Mouse (Mus musculus): ENCODE results near the gene Ubac2. TPM values are rescaled to one million over a fixed set of nuclear protein-coding genes. Genes with fewer than 3 reads are reported as not detected.
A peak's percentile ranks its signal among the peaks of the same experiment; 100 is the strongest.

Ubac2 gene
- total and polyA plus RNA-seq, 2 experiments from 2014 or later, result 39.4 to 66.8 TPM

GRCm38 (mm10) chr14:121986028-121986427 lies 107.6 kb downstream of the Ubac2 start:
- H3K4me1 ChIP-seq (ENCODE audit: control insufficient read depth, insufficient read depth), result 0 out of 2 replicates have a peak, but pooled peaks cover 8% of the 10 kb centered on the region
- H3K9ac ChIP-seq (replicated peaks; ENCODE audit: low read depth, low read length), result no peak overlapping the region
- H3K27ac ChIP-seq (ENCODE audit: low read depth), result no peak overlapping the region; the same call in 1 of the 2 replicates
- H3K4me2 ChIP-seq (ENCODE audit: low read depth, low read length), result no peak overlapping the region
- ATAC-seq (ENCODE audit: insufficient read depth, low read depth) (peak; percentile 24; the same call in 1 of the 2 replicates), DNase-seq (ENCODE audit: low spot score) (no peak)
- no peak for TF ChIP-seq CTCF (IDR thresholded peaks at IDR 0.05; ENCODE audit: low read depth)
- peak; percentile 61; the same call in 1 of the 2 replicates for TF ChIP-seq EP300 (IDR thresholded peaks at IDR 0.05; ENCODE audit: low read depth)
- WGBS, result 71% methylated on average over 6 of the region's 6 CpGs
- H3K9me3 ChIP-seq (replicated peaks; ENCODE audit: control insufficient read depth, low read length), result no peaks in the 10 kb centered on the region
- no peak overlapping the region for H3K4me3 ChIP-seq (ENCODE audit: low read depth, low read length)
- no peaks in the 10 kb centered on the region for H3K27me3 ChIP-seq (ENCODE audit: control insufficient read depth, insufficient read depth, low read length)
- 0 out of 2 replicates have a peak, but pooled peaks cover 3% of the 10 kb centered on the region for H3K36me3 ChIP-seq (replicated peaks; ENCODE audit: control insufficient read depth, insufficient read depth, low read length)

- WGBS, result 73% methylated on average over 1 of the region's 1 CpGs
- Histone ChIP-seq H3K36me3 (replicated peaks; ENCODE audit: control insufficient read depth, insufficient read depth, low read length) (0 out of 2 replicates have a peak, but pooled peaks cover 6% of the 10 kb centered on the region), H3K9ac (replicated peaks; ENCODE audit: low read depth, low read length) (no peak overlapping the region), H3K4me3 (ENCODE audit: low read depth, low read length) (no peak overlapping the region), H3K27ac (ENCODE audit: low read depth) (0 out of 2 replicates have a peak overlapping the region, but pooled peaks have one; percentile 34), H3K4me2 (ENCODE audit: low read depth, low read length) (no peak overlapping the region), H3K27me3 (ENCODE audit: control insufficient read depth, insufficient read depth, low read length) (no peaks in the 10 kb centered on the region), H3K4me1 (ENCODE audit: control insufficient read depth, insufficient read depth) (0 out of 2 replicates have a peak, but pooled peaks cover 8% of the 10 kb centered on the region), H3K9me3 (replicated peaks; ENCODE audit: control insufficient read depth, low read length) (no peaks in the 10 kb centered on the region)
- no peak for DNase-seq (ENCODE audit: low spot score)
- TF ChIP-seq CTCF (IDR thresholded peaks at IDR 0.05; ENCODE audit: low read depth) (no peak), EP300 (IDR thresholded peaks at IDR 0.05; ENCODE audit: low read depth) (no peak)
- ATAC-seq (ENCODE audit: insufficient read depth, low read depth), result no peak
Measured at GRCm38 (mm10) chr14:121987287-121987686, 108.9 kb downstream of the Ubac2 start.

- Histone ChIP-seq H3K4me1 (ENCODE audit: control insufficient read depth, insufficient read depth) (0 out of 2 replicates have a peak, but pooled peaks cover 8% of the 10 kb centered on the region), H3K9ac (replicated peaks; ENCODE audit: low read depth, low read length) (no peak overlapping the region), H3K36me3 (replicated peaks; ENCODE audit: control insufficient read depth, insufficient read depth, low read length) (0 out of 2 replicates have a peak, but pooled peaks cover 6% of the 10 kb centered on the region), H3K27me3 (ENCODE audit: control insufficient read depth, insufficient read depth, low read length) (no peaks in the 10 kb centered on the region), H3K9me3 (replicated peaks; ENCODE audit: control insufficient read depth, low read length) (no peaks in the 10 kb centered on the region), H3K4me2 (ENCODE audit: low read depth, low read length) (no peak overlapping the region), H3K4me3 (ENCODE audit: low read depth, low read length) (no peak overlapping the region), H3K27ac (ENCODE audit: low read depth) (no peak overlapping the region)
- TF ChIP-seq CTCF (IDR thresholded peaks at IDR 0.05; ENCODE audit: low read depth), result no peak
- TF ChIP-seq EP300 (IDR thresholded peaks at IDR 0.05; ENCODE audit: low read depth), result no peak
- 74% methylated on average over 4 of the region's 4 CpGs for WGBS
- DNase-seq (ENCODE audit: low spot score), result no peak
- no peak for ATAC-seq (ENCODE audit: insufficient read depth, low read depth)
Measured at GRCm38 (mm10) chr14:121987691-121988090, 109.3 kb downstream of the Ubac2 start.

- Histone ChIP-seq H3K4me3 (ENCODE audit: low read depth, low read length) (no peak overlapping the region), H3K36me3 (replicated peaks; ENCODE audit: control insufficient read depth, insufficient read depth, low read length) (peaks cover 10% of the 10 kb centered on the region), H3K27me3 (ENCODE audit: control insufficient read depth, insufficient read depth, low read length) (no peaks in the 10 kb centered on the region), H3K4me1 (ENCODE audit: control insufficient read depth, insufficient read depth) (no peaks in the 10 kb centered on the region), H3K9me3 (replicated peaks; ENCODE audit: control insufficient read depth, low read length) (no peaks in the 10 kb centered on the region), H3K9ac (replicated peaks; ENCODE audit: low read depth, low read length) (no peak overlapping the region), H3K27ac (ENCODE audit: low read depth) (no peak overlapping the region), H3K4me2 (ENCODE audit: low read depth, low read length) (no peak overlapping the region)
- DNase-seq (ENCODE audit: low spot score) (no peak), ATAC-seq (ENCODE audit: insufficient read depth, low read depth) (no peak)
- TF ChIP-seq EP300 (IDR thresholded peaks at IDR 0.05; ENCODE audit: low read depth), result no peak
- TF ChIP-seq CTCF (IDR thresholded peaks at IDR 0.05; ENCODE audit: low read depth), result no peak
- 95% methylated on average over 3 of the region's 3 CpGs for WGBS
Measured at GRCm38 (mm10) chr14:121989331-121989730, 110.9 kb downstream of the Ubac2 start.

- H3K4me2 ChIP-seq (ENCODE audit: low read depth, low read length), result no peak overlapping the region
- no peak overlapping the region for H3K27ac ChIP-seq (ENCODE audit: low read depth)
- no peaks in the 10 kb centered on the region for H3K4me1 ChIP-seq (ENCODE audit: control insufficient read depth, insufficient read depth)
- no peak overlapping the region for H3K4me3 ChIP-seq (ENCODE audit: low read depth, low read length)
- H3K27me3 ChIP-seq (ENCODE audit: control insufficient read depth, insufficient read depth, low read length), result no peaks in the 10 kb centered on the region
- 90% methylated on average over 3 of the region's 3 CpGs for WGBS
- DNase-seq (ENCODE audit: low spot score) (no peak), ATAC-seq (ENCODE audit: insufficient read depth, low read depth) (no peak)
- no peak overlapping the region for H3K9ac ChIP-seq (replicated peaks; ENCODE audit: low read depth, low read length)
- peaks cover 15% of the 10 kb centered on the region for H3K36me3 ChIP-seq (replicated peaks; ENCODE audit: control insufficient read depth, insufficient read depth, low read length)
- TF ChIP-seq EP300 (IDR thresholded peaks at IDR 0.05; ENCODE audit: low read depth), result no peak
- TF ChIP-seq CTCF (IDR thresholded peaks at IDR 0.05; ENCODE audit: low read depth), result no peak
- no peaks in the 10 kb centered on the region for H3K9me3 ChIP-seq (replicated peaks; ENCODE audit: control insufficient read depth, low read length)
Measured at GRCm38 (mm10) chr14:121989869-121990268, 111.4 kb downstream of the Ubac2 start.

GRCm38 (mm10) chr14:121990897-121991296 lies 112.5 kb downstream of the Ubac2 start:
- no peak overlapping the region for H3K4me3 ChIP-seq (ENCODE audit: low read depth, low read length)
- H3K9ac ChIP-seq (replicated peaks; ENCODE audit: low read depth, low read length), result no peak overlapping the region
- H3K4me1 ChIP-seq (ENCODE audit: control insufficient read depth, insufficient read depth), result no peaks in the 10 kb centered on the region
- H3K27me3 ChIP-seq (ENCODE audit: control insufficient read depth, insufficient read depth, low read length), result no peaks in the 10 kb centered on the region
- H3K9me3 ChIP-seq (replicated peaks; ENCODE audit: control insufficient read depth, low read length), result no peaks in the 10 kb centered on the region
- H3K36me3 ChIP-seq (replicated peaks; ENCODE audit: control insufficient read depth, insufficient read depth, low read length), result peaks cover 19% of the 10 kb centered on the region
- H3K27ac ChIP-seq (ENCODE audit: low read depth), result no peak overlapping the region
- no peak for TF ChIP-seq CTCF (IDR thresholded peaks at IDR 0.05; ENCODE audit: low read depth)
- TF ChIP-seq EP300 (IDR thresholded peaks at IDR 0.05; ENCODE audit: low read depth), result no peak
- ATAC-seq (ENCODE audit: insufficient read depth, low read depth) (no peak), DNase-seq (ENCODE audit: low spot score) (no peak)
- WGBS, result 90% methylated on average over 6 of the region's 6 CpGs
- no peak overlapping the region for H3K4me2 ChIP-seq (ENCODE audit: low read depth, low read length)
